Mouse (Mus musculus): Measurements from ENCODE around the gene Tut7. TPM values are rescaled to one million over a fixed set of nuclear protein-coding genes. Genes with fewer than 3 reads are reported as not detected.

Tut7 gene
- polyA plus RNA-seq, 1 experiment: 47.4 TPM

- WGBS: under 1% methylated on average over 91 of the region's 91 CpGs
- H3K36me3 ChIP-seq (ENCODE audit: control insufficient read depth, insufficient read depth, low read length): peaks cover 3% of the 10 kb centered on the region; the same call in 1 of the 2 replicates
- H3K27me3 ChIP-seq (ENCODE audit: control insufficient read depth, insufficient read depth, low read length): no peaks in the 10 kb centered on the region
- H3K27ac ChIP-seq (ENCODE audit: control insufficient read depth, insufficient read depth, low read length): peak within 1 kb of the TSS; percentile 94
- H3K4me1 ChIP-seq (replicated peaks; ENCODE audit: control insufficient read depth, insufficient read depth, low read length): peaks cover 12% of the 10 kb centered on the region
- peak; percentile 99 for DNase-seq
- H3K4me3 ChIP-seq (ENCODE audit: control insufficient read depth, insufficient read depth, low read length): peak within 1 kb of the TSS; percentile 75
- peak; percentile 71 for TF ChIP-seq POLR2A (IDR thresholded peaks at IDR 0.05; ENCODE audit: control insufficient read depth, extremely low read depth, insufficient read depth, low read length, poor library complexity)
- 0 out of 2 replicates have a peak, but pooled peaks have one; percentile 2 for TF ChIP-seq CTCF (IDR thresholded peaks at IDR 0.05; ENCODE audit: borderline replicate concordance, control insufficient read depth, extremely low read depth, insufficient read depth, low read length, poor library complexity)
These were observed 53.4 kb downstream of the Tut7 start, which contains the start of gene Isca1 for GRCm38 (mm10) chr13:59769296-59770163. TSS of gene Isca1 (minus strand) at chr13:59769810.

- Histone ChIP-seq H3K4me3 (ENCODE audit: control insufficient read depth, insufficient read depth, low read length) (no peak overlapping the region), H3K27ac (ENCODE audit: control insufficient read depth, insufficient read depth, low read length) (no peak overlapping the region), H3K27me3 (ENCODE audit: control insufficient read depth, insufficient read depth, low read length) (no peaks in the 10 kb centered on the region), H3K36me3 (ENCODE audit: control insufficient read depth, insufficient read depth, low read length) (peaks cover 3% of the 10 kb centered on the region; the same call in 1 of the 2 replicates), H3K4me1 (replicated peaks; ENCODE audit: control insufficient read depth, insufficient read depth, low read length) (peaks cover 12% of the 10 kb centered on the region)
- 57% methylated on average over 13 of the region's 13 CpGs for WGBS
- DNase-seq: no peak
- TF ChIP-seq CTCF (IDR thresholded peaks at IDR 0.05; ENCODE audit: borderline replicate concordance, control insufficient read depth, extremely low read depth, insufficient read depth, low read length, poor library complexity) (no peak), POLR2A (IDR thresholded peaks at IDR 0.05; ENCODE audit: control insufficient read depth, extremely low read depth, insufficient read depth, low read length, poor library complexity) (no peak)
These were observed 54.4 kb downstream of the Tut7 start for GRCm38 (mm10) chr13:59768531-59768930.

- Histone ChIP-seq H3K36me3 (ENCODE audit: control insufficient read depth, insufficient read depth, low read length) (no peaks in the 10 kb centered on the region), H3K4me3 (ENCODE audit: control insufficient read depth, insufficient read depth, low read length) (no peak overlapping the region), H3K4me1 (replicated peaks; ENCODE audit: control insufficient read depth, insufficient read depth, low read length) (peaks cover 12% of the 10 kb centered on the region), H3K27ac (ENCODE audit: control insufficient read depth, insufficient read depth, low read length) (no peak overlapping the region), H3K27me3 (ENCODE audit: control insufficient read depth, insufficient read depth, low read length) (no peaks in the 10 kb centered on the region)
- no peak for DNase-seq
- no peak for TF ChIP-seq CTCF (IDR thresholded peaks at IDR 0.05; ENCODE audit: borderline replicate concordance, control insufficient read depth, extremely low read depth, insufficient read depth, low read length, poor library complexity)
- TF ChIP-seq POLR2A (IDR thresholded peaks at IDR 0.05; ENCODE audit: control insufficient read depth, extremely low read depth, insufficient read depth, low read length, poor library complexity): no peak
- 85% methylated on average over 11 of the region's 11 CpGs for WGBS
These were observed 56.0 kb downstream of the Tut7 start for GRCm38 (mm10) chr13:59766786-59767515.

GRCm38 (mm10) chr13:59762791-59763190 lies 60.2 kb downstream of the Tut7 start:
- H3K27me3 ChIP-seq (ENCODE audit: control insufficient read depth, insufficient read depth, low read length): no peaks in the 10 kb centered on the region
- H3K36me3 ChIP-seq (ENCODE audit: control insufficient read depth, insufficient read depth, low read length): peaks cover 7% of the 10 kb centered on the region
- H3K4me1 ChIP-seq (replicated peaks; ENCODE audit: control insufficient read depth, insufficient read depth, low read length): no peaks in the 10 kb centered on the region
- TF ChIP-seq POLR2A (IDR thresholded peaks at IDR 0.05; ENCODE audit: control insufficient read depth, extremely low read depth, insufficient read depth, low read length, poor library complexity) (no peak), CTCF (IDR thresholded peaks at IDR 0.05; ENCODE audit: borderline replicate concordance, control insufficient read depth, extremely low read depth, insufficient read depth, low read length, poor library complexity) (no peak)
- no peak overlapping the region for H3K4me3 ChIP-seq (ENCODE audit: control insufficient read depth, insufficient read depth, low read length)
- H3K27ac ChIP-seq (ENCODE audit: control insufficient read depth, insufficient read depth, low read length): no peak overlapping the region
- DNase-seq: no peak
- WGBS: 95% methylated on average over 7 of the region's 7 CpGs

GRCm38 (mm10) chr13:59756906-59757305 lies 66.0 kb downstream of the Tut7 start:
- no peaks in the 10 kb centered on the region for H3K27me3 ChIP-seq (ENCODE audit: control insufficient read depth, insufficient read depth, low read length)
- H3K27ac ChIP-seq (ENCODE audit: control insufficient read depth, insufficient read depth, low read length): no peak overlapping the region
- peaks cover 15% of the 10 kb centered on the region for H3K36me3 ChIP-seq (ENCODE audit: control insufficient read depth, insufficient read depth, low read length)
- H3K4me1 ChIP-seq (replicated peaks; ENCODE audit: control insufficient read depth, insufficient read depth, low read length): no peaks in the 10 kb centered on the region
- no peak overlapping the region for H3K4me3 ChIP-seq (ENCODE audit: control insufficient read depth, insufficient read depth, low read length)
- 95% methylated on average over 7 of the region's 7 CpGs for WGBS
- DNase-seq: no peak
- no peak for TF ChIP-seq POLR2A (IDR thresholded peaks at IDR 0.05; ENCODE audit: control insufficient read depth, extremely low read depth, insufficient read depth, low read length, poor library complexity)
- no peak for TF ChIP-seq CTCF (IDR thresholded peaks at IDR 0.05; ENCODE audit: borderline replicate concordance, control insufficient read depth, extremely low read depth, insufficient read depth, low read length, poor library complexity)

GRCm38 (mm10) chr13:59750310-59750709 lies 72.6 kb downstream of the Tut7 start:
- no peak overlapping the region for H3K4me3 ChIP-seq (ENCODE audit: control insufficient read depth, insufficient read depth, low read length)
- TF ChIP-seq POLR2A (IDR thresholded peaks at IDR 0.05; ENCODE audit: control insufficient read depth, extremely low read depth, insufficient read depth, low read length, poor library complexity) (no peak), CTCF (IDR thresholded peaks at IDR 0.05; ENCODE audit: borderline replicate concordance, control insufficient read depth, extremely low read depth, insufficient read depth, low read length, poor library complexity) (no peak)
- DNase-seq: no peak
- H3K36me3 ChIP-seq (ENCODE audit: control insufficient read depth, insufficient read depth, low read length): no peaks in the 10 kb centered on the region
- H3K27ac ChIP-seq (ENCODE audit: control insufficient read depth, insufficient read depth, low read length): no peak overlapping the region
- WGBS: 93% methylated on average over 12 of the region's 12 CpGs
- no peaks in the 10 kb centered on the region for H3K27me3 ChIP-seq (ENCODE audit: control insufficient read depth, insufficient read depth, low read length)
- H3K4me1 ChIP-seq (replicated peaks; ENCODE audit: control insufficient read depth, insufficient read depth, low read length): peaks cover 6% of the 10 kb centered on the region

Data from thymus, adult 2 months (tissue).